Mouse (Mus musculus): Measurements from ENCODE around the gene Grk5. TPM values are rescaled to one million over a fixed set of nuclear protein-coding genes. Genes with fewer than 3 reads are reported as not detected.
A peak's percentile ranks its signal among the peaks of the same experiment; 100 is the strongest.
"Not testable (repeated sequence)": the region's sequence is repeated elsewhere in the genome, so short reads cannot be mapped to it uniquely, and the experiment has no call there.

Gene Grk5
- 10 to 100 TPM; 16.6 to 36.3 TPM for total RNA-seq (2021)
- polyA plus RNA-seq (2012; rRNA removed): 1.2 and 1.5 TPM in 2 replicates
- long read RNA-seq, full-length matches to known transcripts: 5 of 8 reads
- long read RNA-seq, partial matches to known transcripts: 1 of 8 reads
- long read RNA-seq, other reads (novel, unspliced or antisense): 2 of 8 reads

GRCm38 (mm10) chr19:60889714-60890315, at the start of gene Grk5:
TSS of gene Grk5 (plus strand) at chr19:60889749.
- peak; percentile 97 for DNase-seq

DNA sequence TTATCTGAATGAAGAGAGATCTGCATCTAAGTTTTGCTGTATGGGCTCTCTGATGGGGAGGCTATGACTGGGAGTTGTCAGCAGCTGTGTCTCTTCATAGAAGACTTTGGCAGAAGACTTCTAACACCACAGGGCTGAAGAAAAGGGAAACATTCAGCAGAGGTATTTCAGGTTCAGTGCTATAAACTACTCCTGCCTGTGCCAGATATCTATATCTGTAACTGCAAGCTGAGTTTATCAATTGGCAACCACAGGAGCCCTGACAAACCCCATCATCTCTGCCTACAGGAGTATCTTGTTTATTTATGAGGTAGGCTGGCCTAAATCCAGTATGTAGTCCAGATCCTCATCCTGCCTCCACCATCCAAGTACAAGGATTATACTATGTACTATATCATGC, 46.2 kb upstream of the Grk5 start:
- no peak for DNase-seq

- DNase-seq: peak; percentile 24
Measured at GRCm38 (mm10) chr19:60845731-60846130, 43.8 kb upstream of the Grk5 start.

GRCm38 (mm10) chr19:60860868-60861700, 28.5 kb upstream of the Grk5 start, which contains the start of gene Sfxn4:
TSS of gene Sfxn4 (minus strand) at chr19:60861479.
- peak; percentile 96 for DNase-seq

GRCm38 (mm10) chr19:60866169-60866568, 23.4 kb upstream of the Grk5 start:
- not testable (repeated sequence) for DNase-seq

DNA sequence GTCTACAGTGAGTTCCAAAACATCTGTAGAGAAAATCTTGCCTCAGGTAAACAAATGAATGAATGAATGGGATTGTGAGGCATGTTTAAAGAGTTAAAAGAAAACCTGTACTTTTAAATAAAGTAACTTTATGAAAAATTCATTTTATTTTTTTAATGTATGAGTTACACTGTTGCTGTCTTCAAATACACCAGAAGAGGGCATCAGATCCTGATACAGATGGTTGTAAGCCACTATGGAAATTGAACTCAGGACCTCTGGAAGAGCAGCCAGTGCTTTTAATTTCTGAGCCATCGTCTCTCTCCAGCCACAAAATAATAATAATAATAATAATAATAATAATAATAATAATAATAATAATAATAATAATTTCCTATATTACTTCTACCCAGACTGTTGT, 19.1 kb upstream of the Grk5 start:
- DNase-seq: no peak

GRCm38 (mm10) chr19:60871366-60871765, 18.2 kb upstream of the Grk5 start:
- DNase-seq: no peak

DNA sequence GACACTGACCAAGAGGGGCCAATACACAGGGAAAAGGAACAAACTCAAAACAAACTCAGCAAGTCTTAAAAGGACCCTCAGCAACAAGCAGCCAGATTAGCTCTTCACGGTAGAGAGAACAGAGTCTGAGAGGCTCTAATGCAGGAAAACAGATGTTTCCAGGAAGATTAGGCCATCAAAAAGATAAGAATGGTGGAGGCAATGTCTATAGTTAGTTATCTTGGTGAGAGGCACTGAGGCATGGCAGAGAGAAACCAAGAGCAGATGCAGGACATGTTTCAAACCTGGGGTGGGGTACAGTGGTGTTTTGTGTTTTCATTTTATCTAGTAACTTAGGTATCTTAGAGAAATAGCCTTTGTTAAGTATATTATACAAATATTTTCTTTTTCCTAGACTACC, 17.3 kb upstream of the Grk5 start:
- DNase-seq: no peak

GRCm38 (mm10) chr19:60873501-60873900, 16.0 kb upstream of the Grk5 start:
- DNase-seq: peak; percentile 88

GRCm38 (mm10) chr19:60874064-60874694, 15.4 kb upstream of the Grk5 start, which contains the start of gene Prdx3:
TSS of gene Prdx3 (minus strand) at chr19:60874556.
- peak; percentile 99 for DNase-seq

DNA sequence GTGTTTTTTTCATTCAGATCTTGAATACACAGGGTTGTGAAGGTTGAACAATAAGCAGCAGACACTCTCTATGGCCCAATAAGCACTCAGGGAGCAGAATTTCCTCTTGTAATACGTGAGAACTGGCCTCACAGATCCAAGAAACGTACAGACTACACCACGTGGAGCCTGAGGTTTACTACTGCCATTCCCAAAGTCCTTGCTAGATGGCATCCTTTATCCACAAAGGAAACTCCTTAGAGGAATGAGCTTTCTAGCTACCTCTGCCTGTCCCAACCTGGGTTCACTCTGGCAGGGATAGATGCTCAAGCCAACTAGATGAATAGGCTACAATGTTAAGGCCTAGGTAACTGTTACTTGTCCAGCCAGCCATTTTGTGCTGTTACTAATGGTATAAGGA, 6.4 kb upstream of the Grk5 start:
- peak; percentile 53 for DNase-seq

DNA sequence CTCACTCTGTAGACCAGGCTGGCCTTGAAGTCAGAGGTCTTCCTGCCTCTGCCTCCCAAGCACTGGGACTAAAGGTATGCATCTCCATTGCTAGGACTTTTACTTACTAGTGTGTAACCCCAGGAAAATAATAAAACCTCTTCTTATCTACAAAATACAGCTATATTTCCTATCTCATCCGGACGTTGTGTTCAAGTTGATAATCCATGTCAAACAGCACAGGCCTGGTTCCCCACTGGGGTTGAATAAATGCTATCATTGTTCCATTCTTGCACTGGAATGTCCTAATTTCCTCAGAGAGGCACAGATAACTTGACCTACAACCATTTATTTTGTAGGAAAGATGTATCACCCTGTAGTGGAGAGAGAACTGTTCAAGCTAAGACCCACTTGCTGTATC, 1.9 kb upstream of the Grk5 start:
- DNase-seq: no peak

GRCm38 (mm10) chr19:60889101-60889713, 342 bp upstream of the Grk5 start:
- peak; percentile 74 for DNase-seq

DNA sequence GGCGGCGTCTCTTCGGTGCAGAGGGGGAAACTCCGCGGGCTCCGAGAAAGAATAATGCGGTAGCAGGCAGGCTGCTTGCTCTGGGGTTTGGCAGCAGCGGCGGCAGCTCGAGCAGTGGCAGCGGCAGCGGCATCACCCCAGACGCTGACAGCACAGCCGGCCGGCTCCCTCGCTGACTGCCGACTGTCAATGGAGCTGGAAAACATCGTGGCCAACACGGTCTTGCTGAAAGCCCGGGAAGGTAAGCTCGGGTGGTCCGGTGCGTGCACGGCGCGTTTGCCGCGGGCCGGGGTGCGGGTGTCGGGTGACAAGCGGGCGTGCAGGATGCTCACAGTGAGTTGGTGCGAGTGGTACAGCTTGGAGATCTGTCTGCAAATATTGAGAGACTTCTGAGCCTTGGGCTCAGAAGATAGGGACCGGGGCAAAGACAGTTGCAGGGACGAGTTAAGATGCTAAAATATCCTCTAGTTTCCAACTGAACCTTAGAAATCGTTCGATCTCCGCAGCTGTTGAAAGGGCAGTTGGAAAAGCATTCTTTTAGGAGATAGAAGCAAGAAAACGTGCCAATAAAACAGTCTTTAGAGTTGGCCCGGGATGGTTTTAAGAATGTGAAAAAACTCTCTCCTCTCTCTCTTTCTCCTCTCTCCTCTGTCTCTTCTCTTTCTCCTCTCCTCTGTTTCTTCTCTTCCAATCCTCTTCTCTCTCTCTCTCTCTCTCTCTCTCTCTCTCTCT, 1.0 kb downstream of the Grk5 start:
- no peak for DNase-seq

- no peak for DNase-seq
Measured at GRCm38 (mm10) chr19:60891123-60891470, 1.5 kb downstream of the Grk5 start.

DNA sequence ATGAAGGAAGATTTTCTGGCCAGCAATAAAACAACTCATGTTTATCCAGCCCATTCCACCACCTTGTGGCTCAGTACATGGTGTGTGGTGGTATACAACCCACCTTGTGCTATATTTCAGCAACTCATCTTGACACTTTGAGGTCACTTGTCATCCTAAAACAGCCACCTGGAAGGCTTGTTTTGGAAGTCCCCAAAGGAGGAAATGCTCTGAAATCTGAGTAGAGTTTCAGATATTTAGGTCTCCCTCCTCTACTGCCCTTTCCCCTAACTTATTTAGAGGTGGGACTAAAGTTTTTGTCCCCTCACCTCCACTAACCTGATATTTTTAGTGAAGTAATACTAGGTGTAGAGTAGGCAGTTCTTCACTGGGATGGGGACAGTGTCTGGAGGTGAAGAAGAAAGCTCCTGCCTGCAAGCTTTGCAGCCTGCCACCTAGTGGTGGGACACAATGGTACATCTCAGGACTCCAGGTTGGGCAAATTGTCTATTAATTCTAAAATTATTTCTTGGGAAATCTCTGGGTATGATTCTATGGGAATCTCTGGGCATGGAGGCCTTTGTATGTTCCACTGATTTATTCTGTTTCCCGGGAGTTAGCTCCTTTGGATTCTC, 2.5 kb downstream of the Grk5 start:
- peak; percentile 68 for DNase-seq

GRCm38 (mm10) chr19:60895251-60895880, 5.8 kb downstream of the Grk5 start:
- no peak for DNase-seq

DNA sequence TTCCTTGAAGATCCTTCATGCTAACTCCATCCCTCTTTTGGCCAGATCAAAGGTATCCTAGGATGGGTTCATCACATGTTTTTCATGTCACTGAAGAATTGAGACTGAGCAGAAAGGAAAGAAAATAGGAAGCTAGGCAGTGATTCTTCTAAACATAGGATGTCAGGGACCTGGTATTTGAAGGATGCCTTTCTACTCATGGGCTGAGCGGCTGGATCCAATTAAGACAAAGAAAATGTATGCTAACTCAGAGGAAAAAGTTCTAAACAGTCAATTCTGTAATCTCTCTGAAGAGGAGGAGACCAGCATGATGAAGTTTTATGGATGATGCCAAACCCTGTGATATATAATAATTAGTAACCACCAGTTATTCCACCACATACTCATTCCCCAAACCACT, 13.6 kb downstream of the Grk5 start:
- no peak for DNase-seq

GRCm38 (mm10) chr19:60903971-60904370, 14.4 kb downstream of the Grk5 start:
- no peak for DNase-seq

GRCm38 (mm10) chr19:60905477-60905876, 15.9 kb downstream of the Grk5 start:
- DNase-seq: no peak

DNA sequence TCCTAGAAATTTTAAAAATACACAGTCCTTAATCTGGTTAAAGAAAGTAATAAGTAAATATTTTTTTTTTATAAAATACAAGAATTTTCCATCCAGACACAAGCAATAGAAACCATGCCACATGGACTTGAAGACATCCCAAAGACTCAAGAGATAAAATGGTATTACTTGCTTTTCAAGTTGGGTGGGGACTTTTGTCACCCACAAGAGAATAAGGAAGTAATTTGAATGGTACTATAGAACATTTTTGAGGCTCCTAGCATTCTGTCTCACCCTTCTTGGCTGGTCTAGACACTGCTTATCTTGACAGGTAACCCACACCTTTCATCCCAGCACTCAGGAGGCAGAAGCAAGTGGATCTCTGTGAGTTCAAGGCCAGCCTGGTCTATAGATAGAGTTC, 20.8 kb downstream of the Grk5 start:
- no peak for DNase-seq
